Mouse (Mus musculus): ENCODE results near the gene Tex21.

- TF ChIP-seq MYOD1 (IDR thresholded peaks at IDR 0.05; ENCODE audit: control insufficient read depth, insufficient read length, low read depth) (no peak), CTCF (IDR thresholded peaks at IDR 0.05; ENCODE audit: control insufficient read depth, insufficient read depth, insufficient read length) (no peak), USF1 (IDR thresholded peaks at IDR 0.05; ENCODE audit: low read depth) (no peak), FOSL1 (IDR thresholded peaks at IDR 0.05; ENCODE audit: insufficient read depth, low read length, poor library complexity, severe bottlenecking) (no peak), MAX (IDR thresholded peaks at IDR 0.05) (no peak), MYOG (IDR thresholded peaks at IDR 0.05; ENCODE audit: control insufficient read depth, extremely low read depth, insufficient read length) (no peak), CEBPB (IDR thresholded peaks at IDR 0.05; ENCODE audit: low read depth) (no peak)
Measured at GRCm38 (mm10) chr12:76282532-76283173, 36.1 kb upstream of the Tex21 start.

Measured in C2C12 (cell line).